Mouse (Mus musculus) liver, embryonic 16.5 days (tissue): ENCODE measurements around the gene Fam163b. TPM values are rescaled to one million over a fixed set of nuclear protein-coding genes. Genes with fewer than 3 reads are reported as not detected.
A peak's percentile ranks its signal among the peaks of the same experiment; 100 is the strongest.

Experiments
- ATAC-seq: fragments of 200-750 bp; cut with Nextera tagmentation; 2 replicates; pipeline ENCODE4 v1.8.0; 2017; ENCODE audit warnings: low read depth, mild to moderate bottlenecking, moderate number of reproducible peaks, moderate library complexity
- H3K27ac ChIP-seq: fragments of 300-500 bp; sonication (generic); 2 replicates; pipeline ENCODE4 v1.5.1; 2014; ENCODE audit warnings: mild to moderate bottlenecking, low read length
- H3K27me3 ChIP-seq: fragments of 300-500 bp; sonication (generic); 2 replicates; pipeline ENCODE4 v1.6.1; 2014; ENCODE audit warnings: low read depth, low read length, mixed read lengths; ENCODE audit not compliant: control insufficient read depth, insufficient read depth
- H3K36me3 ChIP-seq: fragments of 300-500 bp; sonication (generic); 2 replicates; pipeline ENCODE4 v1.6.1; 2014; ENCODE audit warnings: mild to moderate bottlenecking; ENCODE audit not compliant: control insufficient read depth, insufficient read depth
- H3K4me1 ChIP-seq: fragments of 300-500 bp; sonication (generic); 2 replicates; pipeline ENCODE4 v1.6.1; 2014; ENCODE audit warnings: low read depth, low read length, mixed read lengths; ENCODE audit not compliant: control insufficient read depth
- H3K4me2 ChIP-seq: fragments of 300-500 bp; sonication (generic); 2 replicates; pipeline ENCODE4 v1.6.1; 2014; ENCODE audit warnings: low read depth, low read length, mixed read lengths
- H3K4me3 ChIP-seq: fragments of 300-500 bp; sonication (generic); 2 replicates; pipeline ENCODE4 v1.5.1; 2014; ENCODE audit warnings: low read depth, mild to moderate bottlenecking, low read length
- H3K9ac ChIP-seq: fragments of 300-500 bp; sonication (generic); 2 replicates; pipeline ENCODE4 v1.6.1; 2014; ENCODE audit warnings: low read depth, low read length
- H3K9me3 ChIP-seq: fragments of 300-500 bp; sonication (generic); replicated peaks from 2 replicates; pipeline ENCODE4 v1.6.1; 2016; ENCODE audit warnings: low read length; ENCODE audit not compliant: control insufficient read depth
- WGBS: fragments of 180-500 bp; shearing (Covaris S2); extraction: QIAGEN DNeasy Blood & Tissue Kit; methylation state at CpG from one replicate; pipeline ENCODE4 v1.1.7; 2014; ENCODE audit not compliant: insufficient replicate concordance; 5-methylcytosine and 5-hydroxymethylcytosine counted together
- polyA plus RNA-seq: library from polyadenylated mRNA; unstranded; fragments of >200 nt; fragmentation: Nextera tagmentation; extraction: Ambion mirVana; gene quantifications from 2 replicates; pipeline ENCODE4 v1.2.1, GENCODE M21; 2015

The Fam163b gene
- polyA plus RNA-seq, 1 experiment from 2014 or later: not detected

- ATAC-seq: no peak
- Histone ChIP-seq H3K9me3 (no peaks in the 10 kb centered on the region), H3K4me1 (no peaks in the 10 kb centered on the region), H3K9ac (no peak overlapping the region), H3K4me2 (no peak overlapping the region), H3K36me3 (no peaks in the 10 kb centered on the region), H3K4me3 (no peak overlapping the region), H3K27ac (no peak overlapping the region), H3K27me3 (no peaks in the 10 kb centered on the region)
- 60% methylated on average over 3 of the region's 3 CpGs for WGBS
Measured at GRCm38 (mm10) chr2:27106816-27107215, 35.5 kb downstream of the Fam163b start.

DNA sequence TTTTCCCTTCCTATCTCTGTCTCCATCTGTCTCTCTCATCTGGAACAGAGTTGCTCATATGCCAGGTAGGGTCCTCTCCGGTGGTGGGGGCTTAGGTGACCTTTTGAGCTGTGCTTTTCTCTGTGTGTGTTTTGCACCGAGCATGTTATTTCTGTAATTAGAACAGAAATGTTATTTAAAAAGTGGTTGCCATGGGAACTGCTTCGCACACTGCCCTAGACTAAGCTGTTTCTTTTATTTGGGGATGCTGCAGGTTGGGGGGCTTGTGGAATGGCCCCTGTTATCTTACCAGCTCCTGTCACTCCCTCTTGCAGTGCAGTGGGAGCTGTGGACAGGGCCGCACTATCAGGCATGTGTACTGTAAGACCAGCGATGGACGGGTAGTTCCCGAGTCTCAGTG, 38.7 kb downstream of the Fam163b start:
- no peak for ATAC-seq
- no peaks in the 10 kb centered on the region for H3K27me3 ChIP-seq
- H3K4me2 ChIP-seq: no peak overlapping the region
- no peaks in the 10 kb centered on the region for H3K4me1 ChIP-seq
- H3K36me3 ChIP-seq: no peaks in the 10 kb centered on the region
- no peak overlapping the region for H3K9ac ChIP-seq
- 56% methylated on average over 7 of the region's 7 CpGs for WGBS
- H3K4me3 ChIP-seq: no peak overlapping the region
- no peaks in the 10 kb centered on the region for H3K9me3 ChIP-seq
- H3K27ac ChIP-seq: no peak overlapping the region

DNA sequence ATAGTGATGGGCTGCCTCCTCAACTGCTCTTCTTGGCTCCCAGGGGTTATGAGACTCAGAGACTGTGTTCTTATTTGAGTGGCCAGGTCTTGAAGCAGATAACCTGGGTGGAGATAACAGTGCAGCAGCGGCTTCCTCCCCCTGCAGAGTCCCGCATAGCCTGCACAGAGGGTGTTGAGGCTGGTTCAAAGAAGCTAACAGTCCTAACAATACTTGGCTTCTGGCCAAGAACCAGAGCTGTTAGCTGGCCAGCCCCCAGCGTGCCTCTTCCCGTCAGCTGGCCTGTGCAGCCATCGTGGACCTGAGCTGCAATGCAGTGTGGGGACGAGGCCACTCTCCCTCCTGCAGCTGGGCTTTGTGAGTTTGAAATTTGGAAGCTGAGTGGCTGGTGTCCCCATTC, 44.5 kb downstream of the Fam163b start:
- peak; percentile 24; the same call in 1 of the 2 replicates for ATAC-seq
- H3K4me2 ChIP-seq: no peak overlapping the region
- WGBS: 13% methylated on average over 6 of the region's 6 CpGs
- no peak overlapping the region for H3K27ac ChIP-seq
- H3K4me1 ChIP-seq: no peaks in the 10 kb centered on the region
- no peaks in the 10 kb centered on the region for H3K9me3 ChIP-seq
- no peaks in the 10 kb centered on the region for H3K27me3 ChIP-seq
- H3K36me3 ChIP-seq: no peaks in the 10 kb centered on the region
- H3K9ac ChIP-seq: no peak overlapping the region
- no peak overlapping the region for H3K4me3 ChIP-seq

GRCm38 (mm10) chr2:27097241-27097656, 45.0 kb downstream of the Fam163b start:
- H3K27ac ChIP-seq: no peak overlapping the region
- ATAC-seq: no peak
- WGBS: 37% methylated on average over 6 of the region's 6 CpGs
- no peak overlapping the region for H3K4me3 ChIP-seq
- no peak overlapping the region for H3K4me2 ChIP-seq
- no peaks in the 10 kb centered on the region for H3K9me3 ChIP-seq
- H3K9ac ChIP-seq: no peak overlapping the region
- H3K27me3 ChIP-seq: no peaks in the 10 kb centered on the region
- no peaks in the 10 kb centered on the region for H3K36me3 ChIP-seq
- no peaks in the 10 kb centered on the region for H3K4me1 ChIP-seq

DNA sequence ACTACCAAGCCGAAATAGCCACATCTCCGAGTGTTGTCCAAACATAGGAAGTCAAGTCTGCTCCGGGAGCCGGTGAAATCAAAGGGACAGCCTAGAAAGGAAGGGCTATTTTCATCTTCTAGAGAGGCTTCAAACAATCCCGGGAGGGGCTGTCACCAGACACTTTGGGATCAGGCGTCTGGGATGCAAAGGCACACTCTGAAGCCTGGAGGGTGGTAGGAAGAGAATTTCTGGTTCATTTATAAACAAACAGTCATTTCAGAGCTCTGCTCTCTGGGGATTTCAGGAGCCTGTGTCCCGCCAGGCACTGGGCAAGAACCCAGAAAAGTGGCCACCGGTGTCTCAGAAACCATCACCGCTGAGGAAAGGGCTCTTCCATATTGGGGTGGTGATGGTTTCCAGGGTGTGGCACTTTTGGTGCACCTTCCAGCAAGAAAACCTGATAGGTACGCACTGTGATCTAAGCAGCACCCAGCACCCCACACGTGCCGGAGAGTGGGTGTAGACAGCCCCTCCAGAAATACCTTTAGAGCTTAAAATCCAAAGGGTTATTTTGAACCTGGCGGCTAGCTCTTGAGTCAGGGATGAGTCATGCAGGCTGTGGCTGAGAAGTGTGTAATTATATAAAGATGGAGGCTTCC, 45.8 kb downstream of the Fam163b start:
- H3K27ac ChIP-seq: no peak overlapping the region

DNA sequence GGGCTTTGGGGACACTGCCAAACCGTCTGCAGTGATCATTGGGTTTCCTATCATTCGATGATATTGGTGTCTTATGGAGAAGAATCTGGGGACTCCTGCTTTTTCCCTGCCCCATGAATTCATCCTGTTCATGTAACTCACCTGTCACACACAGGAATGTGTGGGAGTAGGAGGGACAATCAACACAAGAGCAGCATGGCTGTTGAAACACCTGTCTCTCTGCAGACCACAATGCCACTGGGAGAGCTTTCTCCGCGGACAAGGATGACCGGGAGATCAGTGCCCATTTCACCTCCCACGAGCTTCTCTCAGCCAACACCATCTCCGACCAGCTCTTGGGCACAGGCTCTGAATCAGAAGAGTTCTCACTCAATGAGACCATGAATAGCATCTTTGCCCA, 47.1 kb downstream of the Fam163b start:
- WGBS: 75% methylated on average over 7 of the region's 7 CpGs
- Histone ChIP-seq H3K27me3 (no peaks in the 10 kb centered on the region), H3K36me3 (no peaks in the 10 kb centered on the region), H3K4me2 (no peak overlapping the region), H3K4me1 (no peaks in the 10 kb centered on the region), H3K9me3 (no peaks in the 10 kb centered on the region), H3K9ac (no peak overlapping the region), H3K27ac (no peak overlapping the region), H3K4me3 (no peak overlapping the region)
- no peak for ATAC-seq

More for the DNA sequence above, 45.8 kb downstream of the Fam163b start:
- no peak overlapping the region for H3K4me3 ChIP-seq
- no peaks in the 10 kb centered on the region for H3K4me1 ChIP-seq
- no peak for ATAC-seq
- H3K27me3 ChIP-seq: no peaks in the 10 kb centered on the region
- H3K36me3 ChIP-seq: no peaks in the 10 kb centered on the region
- no peak overlapping the region for H3K4me2 ChIP-seq
- no peaks in the 10 kb centered on the region for H3K9me3 ChIP-seq
- no peak overlapping the region for H3K9ac ChIP-seq
- WGBS: 38% methylated on average over 13 of the region's 13 CpGs

DNA sequence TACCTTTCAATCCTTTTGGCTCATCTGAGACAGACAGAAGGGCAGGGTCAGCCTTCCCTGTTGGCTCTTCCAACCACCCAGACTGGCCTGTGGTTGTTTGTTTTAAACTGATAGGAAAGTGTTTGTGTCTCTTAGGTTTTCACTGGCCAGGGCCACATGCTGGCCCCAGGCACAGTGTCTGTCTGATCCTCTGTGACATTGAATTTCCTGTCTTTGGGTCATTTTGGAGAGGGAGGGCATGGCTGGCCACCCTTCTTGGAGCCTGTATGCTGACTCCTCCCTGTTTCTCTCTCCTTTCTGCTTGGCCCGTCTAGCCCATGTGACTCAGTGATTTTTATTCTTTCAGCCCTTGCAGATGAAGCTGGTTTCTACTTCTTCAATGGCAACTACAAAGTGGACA, 53.1 kb downstream of the Fam163b start:
- ATAC-seq: no peak
- no peak overlapping the region for H3K4me2 ChIP-seq
- WGBS: 47% methylated on average over 1 of the region's 1 CpGs
- no peaks in the 10 kb centered on the region for H3K36me3 ChIP-seq
- H3K27me3 ChIP-seq: no peaks in the 10 kb centered on the region
- no peak overlapping the region for H3K27ac ChIP-seq
- H3K4me1 ChIP-seq: no peaks in the 10 kb centered on the region
- H3K4me3 ChIP-seq: no peak overlapping the region
- no peaks in the 10 kb centered on the region for H3K9me3 ChIP-seq
- H3K9ac ChIP-seq: no peak overlapping the region

- ATAC-seq: no peak
- Histone ChIP-seq H3K27ac (no peak overlapping the region), H3K27me3 (no peaks in the 10 kb centered on the region), H3K4me2 (no peak overlapping the region), H3K36me3 (no peaks in the 10 kb centered on the region), H3K4me3 (no peak overlapping the region), H3K9me3 (no peaks in the 10 kb centered on the region), H3K9ac (no peak overlapping the region), H3K4me1 (no peaks in the 10 kb centered on the region)
- WGBS: 44% methylated on average over 5 of the region's 5 CpGs
Measured at GRCm38 (mm10) chr2:27088700-27089099, 53.6 kb downstream of the Fam163b start.

DNA sequence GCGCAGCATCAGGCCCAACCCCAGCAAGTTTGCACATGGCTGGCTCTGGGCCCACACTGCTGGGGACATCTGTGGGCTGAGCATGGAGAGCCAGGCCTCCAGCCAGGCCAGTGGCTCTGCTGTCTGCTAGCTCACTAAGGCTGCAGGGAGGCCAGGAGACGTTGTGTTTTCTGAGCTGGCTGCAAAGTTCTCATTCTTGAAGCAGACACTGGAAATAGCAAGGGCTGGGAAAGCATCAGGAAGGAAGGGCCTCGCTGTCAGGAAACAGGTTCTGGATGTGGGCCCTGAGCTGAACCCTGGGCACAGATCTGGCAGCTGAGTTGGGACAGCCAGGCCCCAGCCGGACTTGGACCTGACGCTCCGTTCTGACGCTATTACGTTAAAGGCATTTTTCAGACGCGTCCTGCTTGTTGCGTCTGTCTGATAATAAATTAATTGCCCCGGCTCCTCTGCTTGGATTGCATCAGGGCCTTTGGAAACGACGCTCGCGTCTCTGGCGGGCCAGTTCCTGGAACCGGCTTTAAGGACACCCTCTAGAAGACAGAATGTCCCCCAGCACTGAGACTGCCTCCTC, 54.1 kb downstream of the Fam163b start:
- no peaks in the 10 kb centered on the region for H3K9me3 ChIP-seq
- H3K27ac ChIP-seq: no peak overlapping the region
- H3K9ac ChIP-seq: no peak overlapping the region
- H3K36me3 ChIP-seq: no peaks in the 10 kb centered on the region
- ATAC-seq: peak; percentile 39; the same call in 1 of the 2 replicates
- H3K4me2 ChIP-seq: no peak overlapping the region
- H3K4me1 ChIP-seq: no peaks in the 10 kb centered on the region
- no peak overlapping the region for H3K4me3 ChIP-seq
- 36% methylated on average over 18 of the region's 18 CpGs for WGBS
- no peaks in the 10 kb centered on the region for H3K27me3 ChIP-seq
